Mouse (Mus musculus) macrophage (primary cell): ENCODE measurements around the gene Clps. TPM values are rescaled to one million over a fixed set of nuclear protein-coding genes. Genes with fewer than 3 reads are reported as not detected.

Source experiments
- H3K27ac ChIP-seq: fragments of 350-480 bp; formaldehyde crosslinking; 2 replicates; pipeline ENCODE4 v1.9.0; 2021
- H3K36me3 ChIP-seq: fragments of 350-480 bp; formaldehyde crosslinking; 2 replicates; pipeline ENCODE4 v1.9.0; 2021; ENCODE audit errors: inconsistent target
- H3K4me3 ChIP-seq: fragments of 350-480 bp; formaldehyde crosslinking; 2 replicates; pipeline ENCODE4 v1.9.0; 2021; ENCODE audit errors: inconsistent target
- H3K79me2 ChIP-seq: fragments of 350-480 bp; formaldehyde crosslinking; 2 replicates; pipeline ENCODE4 v1.9.0; 2021; ENCODE audit errors: inconsistent target
- WGBS: methylation state at CpG from one replicate; pipeline ENCODE4 v1.1.7; 2026; ENCODE audit warnings: inconsistent platforms; ENCODE audit not compliant: missing documents; 5-methylcytosine and 5-hydroxymethylcytosine counted together
- polyA plus RNA-seq: library from polyadenylated mRNA; stranded (reverse); fragments of 250-400 nt; gene quantifications from 3 replicates; pipeline ENCODE4 v1.2.4, GENCODE M21; 2018; ENCODE audit warnings: inconsistent platforms
- total RNA-seq, 78 experiments: library from RNA; depleted of rRNA; stranded (reverse); fragments of 250-400 nt; gene quantifications; 1 replicate in 9 of 78; 2 replicates in 24 of 78; 3 replicates in 43 of 78; 4 replicates in 2 of 78; pipeline ENCODE4 v1.2.4; 2018; ENCODE audit warnings: inconsistent platforms in 56 of 78

Gene Clps
- total RNA-seq (2018; cell fraction: chromatin; rRNA removed): not detected
- total RNA-seq (2018; cell fraction: cytosol; rRNA removed): not detected
- not detected for total RNA-seq (2018; cell fraction: nucleus; rRNA removed)
- not detected in 3 replicates for polyA plus RNA-seq

DNA sequence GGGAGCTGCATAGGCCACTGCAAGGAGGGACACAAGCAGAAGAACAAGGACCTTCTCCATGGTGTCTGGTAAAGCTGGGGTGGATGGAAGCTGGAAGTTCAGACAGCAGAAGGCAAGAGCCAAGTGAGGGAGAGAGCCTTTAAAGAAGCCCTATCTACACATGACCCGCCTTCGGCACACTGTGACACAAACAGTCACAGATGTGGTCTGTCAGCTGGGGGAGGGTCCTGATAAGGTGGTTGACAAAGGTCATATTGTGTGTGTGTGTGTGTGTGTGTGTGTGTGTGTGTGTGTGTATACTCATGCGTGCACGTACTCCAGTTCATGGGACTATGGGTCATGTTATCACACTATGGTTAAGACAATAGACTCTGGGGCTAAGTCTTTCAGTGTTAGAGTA, at the start of gene Clps:
TSS of gene Clps (minus strand) at position 169 of the 400 bp plus-strand sequence.
- no peaks in the 10 kb centered on the region for H3K79me2 ChIP-seq
- WGBS: 94% methylated on average over 4 of the region's 4 CpGs
- H3K4me3 ChIP-seq: no peak within 1 kb of the TSS
- no peaks in the 10 kb centered on the region for H3K36me3 ChIP-seq
- H3K27ac ChIP-seq: no peak within 1 kb of the TSS

DNA sequence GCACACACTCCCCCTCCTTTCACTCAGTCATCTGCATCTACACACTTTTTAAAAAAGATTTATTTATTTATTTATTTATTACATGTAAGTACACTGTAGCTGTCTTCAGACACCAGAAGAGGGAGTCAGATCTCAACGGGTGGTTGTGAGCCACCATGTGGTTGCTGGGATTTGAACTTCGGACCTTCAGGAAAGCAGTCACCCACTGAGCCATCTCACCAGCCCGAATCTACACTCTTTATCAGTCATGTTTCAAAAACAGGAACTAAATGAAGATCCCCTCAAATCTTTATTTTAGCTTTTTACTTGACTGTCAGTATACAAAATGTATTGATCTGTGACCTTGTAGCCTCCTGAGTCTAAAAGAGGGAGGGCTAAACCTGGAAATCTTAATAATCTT, 49.0 kb upstream of the Clps start:
- Histone ChIP-seq H3K36me3 (peaks cover 28% of the 10 kb centered on the region; the same call in 1 of the 2 replicates), H3K27ac (no peak overlapping the region), H3K79me2 (peaks cover 63% of the 10 kb centered on the region), H3K4me3 (no peak overlapping the region)
- WGBS: 57% methylated on average over 3 of the region's 3 CpGs

DNA sequence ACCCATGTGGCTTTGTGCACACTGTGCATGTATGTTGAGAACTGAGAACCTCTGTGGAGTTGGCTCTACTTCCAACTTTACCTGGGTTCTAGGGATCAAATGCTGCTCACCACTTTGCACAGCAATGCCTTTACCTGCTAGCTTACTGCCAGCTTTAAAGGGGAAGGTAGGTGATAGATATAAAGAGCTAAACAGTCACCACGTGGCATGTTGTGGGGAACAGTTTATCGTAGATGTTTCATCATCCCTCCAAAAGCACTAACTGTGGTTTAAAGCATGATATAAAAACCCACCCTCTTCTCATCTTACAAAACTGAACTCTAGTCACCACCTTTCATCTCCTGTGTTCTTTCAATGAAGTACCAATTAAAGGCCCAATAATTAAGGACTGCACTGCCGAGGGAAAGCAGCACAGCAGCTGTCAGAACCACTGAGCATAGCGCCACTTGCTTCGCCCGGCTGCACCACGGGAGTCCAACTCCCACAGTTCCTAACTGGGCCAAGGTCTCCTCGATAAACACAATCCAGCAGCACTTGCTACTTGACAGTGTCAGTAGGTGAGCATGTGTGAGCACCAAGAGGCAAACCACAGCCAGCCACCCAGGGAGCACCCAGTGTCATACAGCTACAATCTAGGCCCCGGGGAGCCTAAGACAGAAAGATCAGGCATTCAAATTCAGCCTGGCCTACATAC, 41.1 kb upstream of the Clps start:
- Histone ChIP-seq H3K36me3 (peaks cover 75% of the 10 kb centered on the region), H3K79me2 (no peaks in the 10 kb centered on the region), H3K4me3 (no peak overlapping the region), H3K27ac (no peak overlapping the region)
- 86% methylated on average over 9 of the region's 9 CpGs for WGBS

DNA sequence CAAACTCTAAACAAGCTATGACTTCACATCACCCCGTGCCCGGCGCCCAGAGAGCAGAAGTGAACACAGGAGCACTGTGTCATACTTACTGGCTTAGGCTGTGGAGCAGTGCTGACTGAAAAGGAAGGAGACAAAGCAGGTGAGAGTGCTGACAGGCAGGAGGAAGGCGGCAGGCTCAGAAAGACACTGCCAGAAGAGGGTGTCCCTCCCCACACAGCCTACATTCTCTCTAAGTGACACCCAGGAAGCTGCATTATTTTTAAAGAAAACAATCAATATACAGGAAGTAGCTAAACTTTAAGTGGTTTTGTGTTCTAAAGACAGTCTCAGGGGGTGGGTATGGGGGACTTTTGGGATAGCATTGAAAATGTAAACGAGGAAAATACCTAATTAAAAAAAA, 40.2 kb upstream of the Clps start:
- H3K27ac ChIP-seq: no peak overlapping the region
- H3K36me3 ChIP-seq: peaks cover 66% of the 10 kb centered on the region
- WGBS: 83% methylated on average over 5 of the region's 5 CpGs
- H3K4me3 ChIP-seq: no peak overlapping the region
- no peaks in the 10 kb centered on the region for H3K79me2 ChIP-seq

DNA sequence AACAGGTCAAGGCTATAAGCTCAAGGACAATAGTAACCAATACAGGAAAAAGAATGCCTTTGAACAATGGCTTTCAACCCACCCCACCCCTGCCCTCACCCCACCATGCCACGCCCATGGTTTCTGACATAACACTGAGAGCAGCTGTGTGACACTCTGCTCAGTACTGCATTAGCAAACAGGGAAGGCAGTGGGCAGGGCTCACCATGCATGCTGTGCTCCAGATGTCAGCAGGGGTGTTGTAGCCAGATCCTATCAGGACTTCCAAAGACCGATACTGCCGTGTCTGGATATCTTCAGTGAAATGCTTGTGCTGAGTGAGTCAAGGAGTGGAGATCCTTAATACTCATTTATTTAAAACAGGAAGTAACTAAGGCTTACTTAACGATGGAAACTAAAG, 33.4 kb upstream of the Clps start:
- 68% methylated on average over 4 of the region's 4 CpGs for WGBS
- Histone ChIP-seq H3K79me2 (no peaks in the 10 kb centered on the region), H3K36me3 (peaks cover 55% of the 10 kb centered on the region; the same call in 1 of the 2 replicates), H3K4me3 (no peak overlapping the region), H3K27ac (no peak overlapping the region)

DNA sequence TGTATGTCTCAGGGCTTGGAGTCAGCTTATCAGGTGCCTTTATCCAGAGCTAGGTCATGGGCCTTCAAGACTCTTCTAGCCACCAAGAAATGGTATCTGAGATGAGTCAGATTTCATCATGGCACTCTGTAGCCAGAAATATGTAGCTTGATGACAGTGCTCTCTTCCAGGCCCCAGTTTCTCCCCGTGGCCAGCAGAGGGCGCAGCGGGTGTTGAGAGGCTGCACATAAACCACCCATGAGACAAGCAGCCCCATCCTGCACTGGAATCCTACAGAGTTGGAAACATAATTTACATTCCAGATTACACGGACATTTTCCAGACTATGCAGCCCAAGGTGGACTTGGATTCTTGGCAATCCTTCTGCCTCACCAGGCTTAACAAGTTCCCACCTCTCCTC, 32.4 kb upstream of the Clps start:
- no peak overlapping the region for H3K27ac ChIP-seq
- H3K4me3 ChIP-seq: no peak overlapping the region
- peaks cover 49% of the 10 kb centered on the region; the same call in 1 of the 2 replicates for H3K36me3 ChIP-seq
- 20% methylated on average over 4 of the region's 4 CpGs for WGBS
- H3K79me2 ChIP-seq: no peaks in the 10 kb centered on the region

DNA sequence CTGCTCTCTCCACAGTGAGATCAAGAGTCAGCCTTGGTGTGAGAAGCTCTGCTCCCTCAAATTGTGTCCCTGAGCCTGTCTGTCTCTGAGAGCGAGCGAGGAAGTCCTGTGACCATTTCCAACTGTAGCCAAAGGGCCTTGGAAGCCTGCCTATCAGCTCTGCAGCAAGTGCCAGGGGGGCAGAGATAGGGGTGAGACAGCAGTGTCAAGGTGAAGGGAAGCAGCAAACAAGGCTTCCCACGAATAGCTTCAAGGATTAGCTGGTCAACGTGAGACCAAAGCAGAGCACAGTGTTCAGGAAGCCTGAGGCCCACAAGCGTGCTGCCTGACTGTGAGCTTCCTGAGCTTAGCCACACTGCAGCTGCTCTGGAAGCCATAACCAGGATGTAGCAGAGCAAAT, 30.9 kb upstream of the Clps start:
- 77% methylated on average over 5 of the region's 5 CpGs for WGBS
- H3K4me3 ChIP-seq: no peak overlapping the region

DNA sequence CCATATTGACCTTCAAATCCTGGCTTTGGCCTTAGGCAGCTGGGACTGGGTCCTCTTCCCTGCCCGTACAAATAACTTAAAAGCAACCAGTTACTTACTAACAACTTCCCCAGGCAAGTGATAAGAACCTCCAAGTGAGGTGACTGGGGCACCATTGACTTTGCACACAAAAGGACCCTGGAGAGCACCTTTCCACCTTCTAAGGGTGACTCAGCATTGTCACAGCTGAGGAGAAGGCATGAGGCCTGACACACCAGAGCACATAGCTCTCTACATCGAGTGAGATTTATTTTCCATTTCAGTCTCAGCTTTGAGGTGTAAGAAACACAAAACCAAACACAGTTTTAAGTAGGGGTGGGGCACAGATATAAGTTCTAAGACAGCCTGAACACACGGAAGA, 30.0 kb upstream of the Clps start:
- 87% methylated on average over 3 of the region's 3 CpGs for WGBS
- peaks cover 43% of the 10 kb centered on the region; the same call in 1 of the 2 replicates for H3K36me3 ChIP-seq

More for the DNA sequence above, 30.9 kb upstream of the Clps start:
- H3K36me3 ChIP-seq: peaks cover 43% of the 10 kb centered on the region; the same call in 1 of the 2 replicates
- no peak overlapping the region for H3K27ac ChIP-seq
- H3K79me2 ChIP-seq: no peaks in the 10 kb centered on the region

DNA sequence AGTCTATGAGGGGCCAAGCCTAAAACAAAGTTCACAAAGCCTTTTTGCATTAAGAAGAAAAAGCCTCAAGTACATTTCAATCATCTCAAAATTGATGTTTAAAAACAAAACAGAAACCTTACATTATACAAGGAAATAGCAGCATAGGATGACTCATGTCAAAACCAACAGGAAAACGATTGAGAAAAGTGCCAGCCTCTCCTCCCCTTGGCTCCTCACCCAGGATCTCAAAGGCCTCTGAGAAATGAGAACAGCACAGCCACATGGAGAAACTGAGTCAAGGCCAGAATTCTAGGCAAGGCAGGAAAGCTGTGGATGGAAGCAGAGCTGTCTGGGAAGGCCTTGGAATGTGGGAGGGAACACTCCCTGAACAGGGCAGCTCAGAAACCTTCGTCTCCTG, 28.0 kb upstream of the Clps start:
- no peak overlapping the region for H3K27ac ChIP-seq
- H3K36me3 ChIP-seq: peaks cover 38% of the 10 kb centered on the region; the same call in 1 of the 2 replicates

More for the DNA sequence above, 30.0 kb upstream of the Clps start:
- H3K4me3 ChIP-seq: no peak overlapping the region
- H3K79me2 ChIP-seq: no peaks in the 10 kb centered on the region
- no peak overlapping the region for H3K27ac ChIP-seq

DNA sequence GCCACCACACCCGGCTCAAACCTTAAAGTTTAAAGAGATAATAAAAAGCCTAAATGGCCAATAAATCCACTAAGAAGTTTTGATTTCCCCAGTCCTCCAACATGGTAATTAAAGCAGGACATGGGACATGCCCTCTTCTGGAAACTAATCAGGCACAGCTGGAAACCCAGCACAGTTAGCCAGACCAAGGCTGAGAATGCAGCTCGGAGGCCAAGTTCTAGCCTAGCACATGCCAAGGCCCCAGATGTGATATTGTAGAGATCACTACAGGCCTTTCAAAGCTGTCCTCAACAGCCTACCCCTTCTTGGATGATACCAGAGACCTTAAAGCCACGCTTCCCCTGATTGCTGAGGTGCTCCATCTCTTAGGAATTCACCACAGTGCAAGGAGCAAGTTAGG, 25.9 kb upstream of the Clps start:
- 90% methylated on average over 3 of the region's 3 CpGs for WGBS
- H3K27ac ChIP-seq: no peak overlapping the region
- H3K4me3 ChIP-seq: no peak overlapping the region
- H3K79me2 ChIP-seq: no peaks in the 10 kb centered on the region
- H3K36me3 ChIP-seq: peaks cover 22% of the 10 kb centered on the region; the same call in 1 of the 2 replicates

More for the DNA sequence above, 28.0 kb upstream of the Clps start:
- H3K79me2 ChIP-seq: no peaks in the 10 kb centered on the region
- WGBS: 50% methylated on average over 2 of the region's 2 CpGs
- H3K4me3 ChIP-seq: no peak overlapping the region

DNA sequence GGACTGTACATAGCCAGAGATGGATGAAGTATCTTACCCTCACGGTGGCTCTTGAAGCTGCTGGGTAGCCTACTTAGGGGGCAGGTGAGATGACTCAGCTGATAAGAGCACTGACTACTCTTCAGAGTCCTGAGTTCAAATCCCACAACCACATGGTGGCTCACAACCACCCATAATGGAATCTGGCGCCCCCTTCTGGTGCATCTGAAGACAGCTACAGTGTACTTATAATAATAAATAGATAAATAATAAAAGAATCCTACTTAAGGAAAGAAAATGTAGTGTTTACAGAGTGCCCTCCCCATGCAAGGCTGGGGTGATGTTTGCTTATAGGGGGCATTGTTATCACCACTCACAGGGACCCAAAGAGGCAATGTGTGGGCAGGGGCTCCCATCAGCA, 20.5 kb upstream of the Clps start:
- WGBS: 56% methylated on average over 2 of the region's 2 CpGs

DNA sequence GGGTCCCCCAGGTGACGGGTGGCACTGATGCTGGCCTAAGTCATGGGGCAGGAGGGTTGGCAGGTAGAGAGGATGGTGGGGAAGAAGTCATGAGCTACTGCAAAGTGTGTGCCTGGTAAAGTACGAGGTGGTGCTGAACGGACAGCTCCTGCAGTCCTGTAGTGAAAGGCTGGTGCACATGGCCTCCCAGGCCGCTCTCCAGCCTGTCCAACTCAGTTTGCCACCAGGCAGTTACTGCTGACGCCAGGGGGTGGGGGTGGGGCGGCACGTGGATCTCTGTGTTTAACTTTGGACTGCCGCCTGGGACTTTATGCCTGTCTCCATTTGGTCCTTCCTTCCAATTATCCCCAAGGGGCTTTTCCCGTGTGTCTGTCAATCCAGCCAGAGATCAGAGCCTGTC, 19.8 kb upstream of the Clps start:
- Histone ChIP-seq H3K79me2 (no peaks in the 10 kb centered on the region), H3K4me3 (no peak overlapping the region), H3K27ac (no peak overlapping the region), H3K36me3 (no peaks in the 10 kb centered on the region)
- WGBS: 11% methylated on average over 7 of the region's 9 CpGs

More for the DNA sequence above, 20.5 kb upstream of the Clps start:
- Histone ChIP-seq H3K79me2 (no peaks in the 10 kb centered on the region), H3K4me3 (no peak overlapping the region), H3K27ac (no peak overlapping the region), H3K36me3 (no peaks in the 10 kb centered on the region)

DNA sequence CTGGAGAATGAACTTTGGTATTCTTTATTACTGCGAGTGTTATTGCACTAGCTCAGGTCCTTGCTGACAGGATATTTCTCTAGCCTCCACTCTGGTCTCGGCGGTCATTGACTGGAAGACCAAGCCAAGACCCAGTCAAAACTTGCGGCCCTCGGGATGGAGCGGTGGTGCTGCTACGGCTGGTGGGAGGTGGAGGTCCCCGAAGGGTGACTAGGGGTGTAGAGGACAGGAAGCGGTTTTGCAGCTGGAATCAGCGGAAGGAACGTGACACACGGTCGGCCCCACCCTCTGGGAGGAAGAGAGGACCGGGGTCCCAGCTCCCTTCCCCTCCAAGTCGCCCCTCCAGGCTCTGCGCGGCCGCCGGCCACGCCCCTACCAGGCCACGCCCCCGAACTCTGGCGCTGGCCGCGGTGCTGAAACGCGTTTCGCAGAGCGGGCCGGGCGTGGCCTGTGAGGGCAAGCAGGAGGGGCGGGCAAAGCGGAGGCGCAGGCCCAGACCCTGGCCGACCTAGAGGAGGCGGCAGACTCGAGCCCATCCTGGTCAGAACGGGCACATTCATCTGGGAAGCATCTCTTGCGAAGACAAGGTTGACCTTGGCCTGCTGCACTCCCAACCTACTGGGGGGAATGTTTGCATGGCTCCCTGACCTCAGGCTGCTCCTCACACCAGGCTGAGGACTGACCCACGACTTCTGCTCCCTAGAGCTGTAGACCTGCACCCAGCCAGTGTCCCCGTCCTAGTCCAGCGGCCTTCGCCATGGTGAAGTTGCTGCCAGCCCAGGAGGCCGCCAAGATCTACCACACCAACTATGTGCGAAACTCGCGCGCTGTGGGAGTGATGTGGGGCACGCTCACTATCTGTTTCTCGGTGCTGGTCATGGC, 14.9 kb upstream of the Clps start, which contains the start of gene Lhfpl5:
TSS of gene Lhfpl5 (plus strand) at position 398 of the 882 bp plus-strand sequence.
- 16% methylated on average over 50 of the region's 50 CpGs for WGBS
- Histone ChIP-seq H3K79me2 (no peaks in the 10 kb centered on the region), H3K36me3 (no peaks in the 10 kb centered on the region), H3K27ac (no peak within 1 kb of the TSS), H3K4me3 (no peak within 1 kb of the TSS)

DNA sequence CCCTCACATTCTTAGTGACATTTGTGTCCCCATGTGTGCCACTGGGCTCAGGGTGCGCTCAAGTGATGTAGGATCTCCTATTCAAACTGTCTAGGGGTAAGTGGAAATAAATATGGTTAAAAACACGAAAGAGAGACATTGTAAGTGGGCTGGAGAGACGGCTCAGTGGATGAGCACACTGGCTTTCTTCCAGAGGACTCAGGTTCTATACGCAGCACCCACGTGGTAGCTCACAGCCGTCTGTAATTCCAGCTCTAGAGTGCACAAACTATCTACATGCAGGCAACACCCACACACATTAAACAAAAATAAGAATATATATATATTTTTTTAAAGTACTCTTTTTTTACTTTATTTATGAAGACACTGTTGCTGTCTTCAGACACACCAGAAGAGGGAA, 12.4 kb upstream of the Clps start:
- Histone ChIP-seq H3K4me3 (no peak overlapping the region), H3K79me2 (no peaks in the 10 kb centered on the region), H3K27ac (no peak overlapping the region), H3K36me3 (no peaks in the 10 kb centered on the region)
- 85% methylated on average over 6 of the region's 6 CpGs for WGBS

DNA sequence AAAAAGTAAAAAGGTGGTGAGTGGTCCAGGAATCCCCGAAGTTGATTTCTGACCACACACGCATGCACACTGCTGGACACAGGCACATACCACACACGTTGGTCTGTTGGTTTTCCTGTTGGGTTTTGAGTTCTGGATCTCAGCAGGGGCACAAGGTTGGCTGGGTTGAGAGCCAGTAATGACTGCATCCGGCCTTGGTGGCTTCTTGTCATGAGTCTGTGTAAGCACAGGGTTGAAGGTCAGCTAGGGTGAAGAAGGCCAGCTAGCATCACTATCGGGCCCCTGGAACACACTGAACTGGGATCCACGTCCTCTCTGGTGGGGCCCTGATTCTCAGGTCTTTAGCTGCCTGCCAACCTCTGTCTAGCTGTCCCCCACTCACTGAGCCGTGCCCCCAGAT, 12.0 kb upstream of the Clps start:
- H3K4me3 ChIP-seq: no peak overlapping the region
- no peaks in the 10 kb centered on the region for H3K36me3 ChIP-seq
- H3K79me2 ChIP-seq: no peaks in the 10 kb centered on the region
- 76% methylated on average over 7 of the region's 7 CpGs for WGBS
- H3K27ac ChIP-seq: no peak overlapping the region
